Mouse (Mus musculus) myocyte (in vitro differentiated cells): ENCODE data around the gene Ldhd. TPM values are rescaled to one million over a fixed set of nuclear protein-coding genes. Genes with fewer than 3 reads are reported as not detected.

Experiments used
- H3K27me3 ChIP-seq: one replicate; pipeline ENCODE4 v1.6.1; 2011; ENCODE audit not compliant: control insufficient read depth, insufficient read depth, insufficient read length
- H3K36me3 ChIP-seq: one replicate; pipeline ENCODE4 v1.6.1; 2011; ENCODE audit not compliant: control insufficient read depth, insufficient read depth
- H3K4me2 ChIP-seq: one replicate; pipeline ENCODE4 v1.6.1; 2011; ENCODE audit warnings: low read depth, control low read depth
- H3K4me3 ChIP-seq: one replicate; pipeline ENCODE4 v1.5.1; 2011; ENCODE audit warnings: mild to moderate bottlenecking, control low read depth, moderate library complexity
- H3K79me2 ChIP-seq: one replicate; pipeline ENCODE4 v1.6.1; 2011; ENCODE audit not compliant: control insufficient read depth, insufficient read depth
- H3ac ChIP-seq: one replicate; pipeline ENCODE4 v1.6.1; 2011; ENCODE audit not compliant: control insufficient read depth, insufficient read length
- CEBPB ChIP-seq: IDR thresholded peaks from 2 replicates; pipeline ENCODE4 v1.6.1; 2011; ENCODE audit warnings: mild to moderate bottlenecking, moderate library complexity; ENCODE audit not compliant: poor library complexity, insufficient read depth, severe bottlenecking
- E2F4 ChIP-seq: IDR thresholded peaks from one replicate; pipeline ENCODE4 v1.6.1; 2011; ENCODE audit warnings: mild to moderate bottlenecking, control low read depth, moderate library complexity; ENCODE audit not compliant: insufficient read depth
- MAX ChIP-seq: IDR thresholded peaks from one replicate; pipeline ENCODE4 v1.6.1; 2011; ENCODE audit warnings: low read depth, mild to moderate bottlenecking, control low read depth
- MYOD1 ChIP-seq, 3 experiments: IDR thresholded peaks; one replicate each; pipeline ENCODE4 v1.6.1; 2011; ENCODE audit warnings: control low read depth in 2 of 3, low read depth in 2 of 3, mild to moderate bottlenecking in 2 of 3, moderate library complexity in 1 of 3; ENCODE audit not compliant: insufficient read length in 2 of 3, control insufficient read depth in 1 of 3
- MYOG ChIP-seq, 3 experiments: IDR thresholded peaks; one replicate each; pipeline ENCODE4 v1.6.1; 2011; ENCODE audit warnings: control low read depth in 2 of 3, low read depth in 2 of 3, mild to moderate bottlenecking in 2 of 3; ENCODE audit not compliant: insufficient read length in 2 of 3, control insufficient read depth in 1 of 3, insufficient read depth in 1 of 3
- POLR2A ChIP-seq: IDR thresholded peaks from one replicate; pipeline ENCODE4 v1.6.1; 2011; ENCODE audit warnings: low read depth, mild to moderate bottlenecking, control low read depth, moderate library complexity; ENCODE audit not compliant: insufficient read length
- POLR2AphosphoS2 ChIP-seq: IDR thresholded peaks from one replicate; pipeline ENCODE4 v1.6.1; 2011; ENCODE audit warnings: low read depth, control low read depth; ENCODE audit not compliant: insufficient read length
- REST ChIP-seq: IDR thresholded peaks from one replicate; pipeline ENCODE4 v1.6.1; 2011; ENCODE audit warnings: mild to moderate bottlenecking, control low read depth, moderate library complexity; ENCODE audit not compliant: insufficient read depth, insufficient read length
- SRF ChIP-seq: IDR thresholded peaks from one replicate; pipeline ENCODE4 v1.6.1; 2011; ENCODE audit warnings: low read depth; ENCODE audit not compliant: control insufficient read depth, insufficient read length
- TCF12 ChIP-seq: IDR thresholded peaks from one replicate; pipeline ENCODE4 v1.6.1; 2011; ENCODE audit warnings: mild to moderate bottlenecking, control low read depth; ENCODE audit not compliant: poor library complexity, insufficient read depth, severe bottlenecking
- TCF3 ChIP-seq: IDR thresholded peaks from one replicate; pipeline ENCODE4 v1.6.1; 2011; ENCODE audit warnings: low read depth, control low read depth; ENCODE audit not compliant: insufficient read length
- USF1 ChIP-seq: IDR thresholded peaks from one replicate; pipeline ENCODE4 v1.6.1; 2011; ENCODE audit warnings: low read depth, mild to moderate bottlenecking, control low read depth, moderate library complexity
- polyA plus RNA-seq: library from polyadenylated mRNA; unstranded; fragments of >200 nt; fragmentation: generic; extraction: Trizol; gene quantifications from one replicate; pipeline ENCODE4 v1.2.1, GENCODE M21; 2012; ENCODE audit warnings: missing spikeins

The Ldhd gene
- polyA plus RNA-seq, 1 experiment, result 0.16 TPM

GRCm38 (mm10) chr8:111587545-111588094 lies 42.6 kb downstream of the Ldhd start:
- no peak overlapping the region for H3K4me3 ChIP-seq
- H3K36me3 ChIP-seq, result no peaks in the 10 kb centered on the region
- H3K79me2 ChIP-seq, result peaks cover 87% of the 10 kb centered on the region
- H3K27me3 ChIP-seq, result no peaks in the 10 kb centered on the region
- H3K4me2 ChIP-seq, result no peak overlapping the region
- H3ac ChIP-seq, result no peak overlapping the region
- no peak for TF ChIP-seq USF1
- no peak for TF ChIP-seq TCF3
- no peak for TF ChIP-seq POLR2A
- no peak for TF ChIP-seq CEBPB
- no peak for TF ChIP-seq POLR2AphosphoS2
- TF ChIP-seq SRF, result no peak
- TF ChIP-seq MAX, result no peak
- TF ChIP-seq REST, result no peak
- no peak for TF ChIP-seq E2F4
- no peak for TF ChIP-seq MYOD1 (IDR thresholded peaks at IDR 0.05; ENCODE audit: control insufficient read depth in 1 of 3, insufficient read length in 2 of 3, low read depth in 2 of 3)
- no peak for TF ChIP-seq MYOG (IDR thresholded peaks at IDR 0.05; ENCODE audit: control insufficient read depth in 1 of 3, insufficient read depth in 1 of 3, insufficient read length in 2 of 3, low read depth in 2 of 3)
- no peak for TF ChIP-seq TCF12

GRCm38 (mm10) chr8:111584946-111585345 lies 45.2 kb downstream of the Ldhd start:
- H3ac ChIP-seq, result no peak overlapping the region
- H3K36me3 ChIP-seq, result no peaks in the 10 kb centered on the region
- no peak for TF ChIP-seq TCF12
- TF ChIP-seq SRF, result no peak
- no peak for TF ChIP-seq POLR2A
- TF ChIP-seq TCF3, result no peak
- no peak for TF ChIP-seq MYOD1 (IDR thresholded peaks at IDR 0.05; ENCODE audit: control insufficient read depth in 1 of 3, insufficient read length in 2 of 3, low read depth in 2 of 3)
- TF ChIP-seq POLR2AphosphoS2, result no peak
- no peak for TF ChIP-seq MYOG (IDR thresholded peaks at IDR 0.05; ENCODE audit: control insufficient read depth in 1 of 3, insufficient read depth in 1 of 3, insufficient read length in 2 of 3, low read depth in 2 of 3)
- no peak for TF ChIP-seq REST
- TF ChIP-seq CEBPB, result no peak
- no peak for TF ChIP-seq E2F4
- TF ChIP-seq USF1, result no peak
- no peak overlapping the region for H3K4me3 ChIP-seq
- H3K79me2 ChIP-seq, result peaks cover 68% of the 10 kb centered on the region
- no peak overlapping the region for H3K4me2 ChIP-seq
- no peaks in the 10 kb centered on the region for H3K27me3 ChIP-seq

GRCm38 (mm10) chr8:111582386-111582785 lies 47.8 kb downstream of the Ldhd start:
- no peak overlapping the region for H3K4me2 ChIP-seq
- no peaks in the 10 kb centered on the region for H3K36me3 ChIP-seq
- no peak overlapping the region for H3K4me3 ChIP-seq
- peaks cover 43% of the 10 kb centered on the region for H3K79me2 ChIP-seq
- no peak overlapping the region for H3ac ChIP-seq
- TF ChIP-seq MYOG (IDR thresholded peaks at IDR 0.05; ENCODE audit: control insufficient read depth in 1 of 3, insufficient read depth in 1 of 3, insufficient read length in 2 of 3, low read depth in 2 of 3) (no peak), USF1 (no peak), MAX (no peak), CEBPB (no peak), TCF3 (no peak), TCF12 (no peak), POLR2A (no peak), MYOD1 (IDR thresholded peaks at IDR 0.05; ENCODE audit: control insufficient read depth in 1 of 3, insufficient read length in 2 of 3, low read depth in 2 of 3) (no peak), E2F4 (no peak), SRF (no peak), REST (no peak), POLR2AphosphoS2 (no peak)
- no peaks in the 10 kb centered on the region for H3K27me3 ChIP-seq

GRCm38 (mm10) chr8:111580306-111580705 lies 49.9 kb downstream of the Ldhd start:
- Histone ChIP-seq H3K4me3 (no peak overlapping the region), H3K27me3 (no peaks in the 10 kb centered on the region), H3K36me3 (no peaks in the 10 kb centered on the region), H3K4me2 (no peak overlapping the region), H3ac (no peak overlapping the region), H3K79me2 (peaks cover 45% of the 10 kb centered on the region)
- no peak for TF ChIP-seq SRF
- TF ChIP-seq TCF3, result no peak
- no peak for TF ChIP-seq MYOG (IDR thresholded peaks at IDR 0.05; ENCODE audit: control insufficient read depth in 1 of 3, insufficient read depth in 1 of 3, insufficient read length in 2 of 3, low read depth in 2 of 3)
- TF ChIP-seq CEBPB, result no peak
- TF ChIP-seq USF1, result no peak
- TF ChIP-seq MYOD1 (IDR thresholded peaks at IDR 0.05; ENCODE audit: control insufficient read depth in 1 of 3, insufficient read length in 2 of 3, low read depth in 2 of 3), result no peak
- no peak for TF ChIP-seq MAX
- no peak for TF ChIP-seq POLR2A
- TF ChIP-seq POLR2AphosphoS2, result no peak
- no peak for TF ChIP-seq TCF12
- no peak for TF ChIP-seq REST
- no peak for TF ChIP-seq E2F4

GRCm38 (mm10) chr8:111579318-111579717 lies 50.9 kb downstream of the Ldhd start:
- Histone ChIP-seq H3K79me2 (peaks cover 52% of the 10 kb centered on the region), H3K4me3 (no peak overlapping the region), H3K36me3 (no peaks in the 10 kb centered on the region), H3ac (no peak overlapping the region), H3K27me3 (no peaks in the 10 kb centered on the region), H3K4me2 (no peak overlapping the region)
- no peak for TF ChIP-seq TCF3
- TF ChIP-seq POLR2A, result no peak
- TF ChIP-seq REST, result no peak
- TF ChIP-seq MAX, result no peak
- TF ChIP-seq POLR2AphosphoS2, result no peak
- TF ChIP-seq SRF, result no peak
- no peak for TF ChIP-seq E2F4
- TF ChIP-seq USF1, result no peak
- TF ChIP-seq CEBPB, result no peak
- TF ChIP-seq TCF12, result no peak
- TF ChIP-seq MYOD1 (IDR thresholded peaks at IDR 0.05; ENCODE audit: control insufficient read depth in 1 of 3, insufficient read length in 2 of 3, low read depth in 2 of 3), result peak in 2 of 3 experiments; percentile 51 to 62
- TF ChIP-seq MYOG (IDR thresholded peaks at IDR 0.05; ENCODE audit: control insufficient read depth in 1 of 3, insufficient read depth in 1 of 3, insufficient read length in 2 of 3, low read depth in 2 of 3), result peak in 1 of 3 experiments; percentile 61
